Comparison of ENCODE assay signal across 28 mouse cellular contexts in the genomic region with DNA sequence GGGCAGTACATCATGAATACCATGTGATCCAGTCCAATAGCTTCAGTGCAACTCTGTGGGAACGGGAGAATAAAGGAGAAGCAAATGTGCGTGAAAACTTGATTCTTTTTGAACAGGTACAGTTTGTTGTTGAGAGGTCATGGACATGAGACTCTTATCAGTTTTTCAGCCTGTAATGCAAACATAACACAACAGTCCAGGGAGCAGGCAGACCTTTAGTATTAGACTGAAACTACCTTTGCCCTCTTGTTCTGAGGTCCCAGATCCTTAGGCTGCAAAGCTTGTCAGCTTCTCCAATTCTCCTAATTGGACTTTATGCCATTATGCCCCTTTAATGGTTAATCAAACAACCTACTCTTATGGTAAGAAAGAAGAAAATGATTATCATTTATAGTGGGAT.
"Had no signal": no experiment of that assay in that cellular context is flagged by ENCODE, and none has a peak within 500 bp of the region (broad histone marks: within the 10 kb centered on the region; RNA-seq: fewer than 3 reads in every experiment).

No protein-coding gene starts in this region.

- H3K36me3 ChIP-seq: embryonic facial prominence, embryonic 10.5 days; embryonic facial prominence, embryonic 12.5 days; embryonic facial prominence, embryonic 13.5 days; embryonic facial prominence, embryonic 15.5 days; forebrain, embryonic 10.5 days; forebrain, embryonic 12.5 days; forebrain, embryonic 15.5 days had no signal

- H3K4me3 ChIP-seq: embryonic facial prominence, embryonic 10.5 days; embryonic facial prominence, embryonic 12.5 days; embryonic facial prominence, embryonic 13.5 days; embryonic facial prominence, embryonic 15.5 days; erythroblast, embryonic 14.5 days; forebrain, embryonic 10.5 days; forebrain, embryonic 12.5 days; forebrain, embryonic 13.5 days; forebrain, embryonic 15.5 days; gastrocnemius, adult 2 months had no signal

- DNase-seq: cerebellum, adult 2 months; cerebellum, adult 8-10 months; cerebellum, adult 9-10 months; cerebellum, adult 9-11 months; cerebellum, postnatal 10 days; cerebellum, postnatal 14 days; cerebellum, postnatal 25 days; cerebellum, postnatal 36 days; embryo, embryonic 11 days; forebrain, postnatal 0 days; gastrocnemius, adult 2 months; gastrocnemius, postnatal 10 days; gastrocnemius, postnatal 14 days; gastrocnemius, postnatal 25 days; gastrocnemius, postnatal 36 days; heart, adult 11 months; heart, adult 18-20 months had no signal

- H3K4me1 ChIP-seq: embryonic facial prominence, embryonic 10.5 days; embryonic facial prominence, embryonic 12.5 days; embryonic facial prominence, embryonic 13.5 days; embryonic facial prominence, embryonic 15.5 days; forebrain, embryonic 10.5 days; forebrain, embryonic 12.5 days; forebrain, embryonic 13.5 days; forebrain, embryonic 15.5 days had no signal

- ATAC-seq: forebrain, embryonic 13.5 days; forebrain, embryonic 14.5 days; forebrain, embryonic 15.5 days; forebrain, embryonic 16.5 days; forebrain, postnatal 0 days had no signal

- H3K27ac ChIP-seq: embryonic facial prominence, embryonic 10.5 days; embryonic facial prominence, embryonic 12.5 days; embryonic facial prominence, embryonic 13.5 days; embryonic facial prominence, embryonic 15.5 days; forebrain, embryonic 10.5 days; forebrain, embryonic 12.5 days; forebrain, embryonic 13.5 days; forebrain, embryonic 15.5 days; gastrocnemius, adult 2 months had no signal

- H3K27me3 ChIP-seq: embryonic facial prominence, embryonic 12.5 days; embryonic facial prominence, embryonic 13.5 days; embryonic facial prominence, embryonic 15.5 days; forebrain, embryonic 12.5 days; forebrain, embryonic 13.5 days; forebrain, embryonic 15.5 days had no signal

- H3K9ac ChIP-seq: embryonic facial prominence, embryonic 12.5 days; embryonic facial prominence, embryonic 13.5 days; embryonic facial prominence, embryonic 15.5 days; forebrain, embryonic 12.5 days; forebrain, embryonic 13.5 days; forebrain, embryonic 15.5 days; forebrain, postnatal 0 days had no signal

- H3K9me3 ChIP-seq: embryonic facial prominence, embryonic 10.5 days; embryonic facial prominence, embryonic 12.5 days; embryonic facial prominence, embryonic 13.5 days; embryonic facial prominence, embryonic 15.5 days; forebrain, embryonic 10.5 days; forebrain, embryonic 12.5 days; forebrain, embryonic 13.5 days; forebrain, embryonic 15.5 days had no signal

- H3K4me2 ChIP-seq: embryonic facial prominence, embryonic 12.5 days; embryonic facial prominence, embryonic 13.5 days; embryonic facial prominence, embryonic 15.5 days; forebrain, embryonic 12.5 days; forebrain, embryonic 13.5 days; forebrain, embryonic 15.5 days had no signal
